Mouse (Mus musculus) right cerebral cortex, postnatal 25 days (tissue): ENCODE data around the gene Stmn1.
"Not testable (repeated sequence)": the region's sequence is repeated elsewhere in the genome, so short reads cannot be mapped to it uniquely, and the experiment has no call there.

Source experiments
- DNase-seq: peaks from one replicate; pipeline ENCODE4 v3.0.0; 2022

Gene Stmn1

GRCm38 (mm10) chr4:134489986-134490665 lies 22.0 kb downstream of the Stmn1 start:
- DNase-seq: no peak

DNA sequence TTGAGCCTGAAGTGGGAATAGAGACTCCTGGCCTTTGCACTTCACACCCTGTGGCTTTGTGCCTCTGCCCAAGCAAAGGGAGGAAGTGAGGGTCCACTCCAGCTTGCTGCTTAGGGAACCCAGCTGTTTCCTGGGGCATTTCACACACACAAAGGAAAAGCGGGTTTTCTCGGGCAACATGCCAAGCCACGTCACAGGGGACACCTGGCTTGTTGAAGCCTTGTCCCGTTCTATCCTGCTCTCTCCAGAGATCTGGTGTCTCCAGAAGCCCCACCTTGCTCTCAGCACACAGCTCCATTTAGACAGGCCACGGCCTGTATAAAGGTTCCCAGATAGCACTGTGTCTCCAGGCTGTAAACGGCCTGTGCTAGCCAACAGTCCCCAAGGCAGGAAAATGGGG lies 23.6 kb downstream of the Stmn1 start:
- no peak for DNase-seq

GRCm38 (mm10) chr4:134494161-134494560 lies 26.0 kb downstream of the Stmn1 start:
- not testable (repeated sequence) for DNase-seq

DNA sequence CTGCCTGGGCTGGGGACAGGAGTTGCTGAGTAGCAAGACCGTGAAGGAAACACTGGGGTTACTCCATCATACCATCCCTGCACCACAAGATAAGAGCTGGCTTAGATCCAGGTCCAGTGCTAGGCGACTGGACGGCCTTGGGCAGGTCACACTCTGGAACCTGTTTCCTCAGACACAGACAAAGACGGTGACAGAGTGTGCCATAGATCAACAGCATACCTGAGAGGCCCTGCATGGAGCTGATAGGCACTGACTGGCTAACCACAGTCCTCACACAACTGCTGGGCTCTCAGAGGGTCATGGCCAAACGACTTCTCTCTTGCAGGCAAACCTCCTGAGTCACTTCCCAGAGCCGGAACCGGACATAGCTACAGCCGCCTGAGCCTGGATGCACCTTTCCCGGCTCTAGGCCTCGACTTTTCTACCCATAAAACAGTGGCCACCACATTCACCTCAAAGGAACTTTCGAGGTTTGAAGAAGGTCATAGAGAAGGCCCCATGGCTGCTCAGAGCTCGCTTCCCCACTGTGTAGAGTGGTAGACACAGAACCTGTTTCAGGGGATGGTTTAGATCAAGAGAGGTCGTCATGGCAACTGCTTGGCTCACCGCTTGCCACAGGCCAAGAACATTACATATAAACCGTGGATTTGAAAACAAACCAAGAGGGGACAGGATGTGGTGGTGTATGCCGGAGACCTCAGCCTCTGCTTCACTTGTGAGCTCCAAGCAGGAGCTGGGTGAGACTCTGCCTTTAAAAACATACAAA lies 26.8 kb downstream of the Stmn1 start:
- DNase-seq: no peak

- no peak for DNase-seq
These were observed 27.4 kb downstream of the Stmn1 start for GRCm38 (mm10) chr4:134495546-134495923.

GRCm38 (mm10) chr4:134496595-134497210 lies 28.6 kb downstream of the Stmn1 start, which contains the start of gene Paqr7:
Gene Paqr7, plus strand, starts transcription at chr4:134496697.
- DNase-seq: peak; percentile 83

DNA sequence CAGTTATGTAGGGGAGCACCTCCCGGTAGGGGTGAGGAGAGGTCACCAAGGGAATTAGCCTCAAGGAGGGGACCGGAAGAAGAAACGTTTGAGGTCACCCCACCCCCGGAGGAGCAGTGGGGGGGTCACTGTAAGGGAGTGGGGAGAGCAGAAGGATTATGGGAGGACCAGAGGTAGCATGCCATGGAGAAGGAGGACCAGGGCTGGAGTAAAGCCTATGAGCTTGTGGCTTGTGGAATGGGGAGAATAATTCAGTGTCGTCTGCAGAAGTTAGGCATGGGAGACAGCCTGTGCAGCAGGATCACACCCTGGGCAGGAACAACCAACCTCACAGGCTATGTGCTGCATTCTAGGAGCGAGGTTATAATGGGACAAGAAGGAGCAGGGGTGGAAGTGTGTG lies 29.1 kb downstream of the Stmn1 start:
- DNase-seq: no peak

GRCm38 (mm10) chr4:134497986-134498731 lies 30.0 kb downstream of the Stmn1 start:
- DNase-seq: no peak

- DNase-seq: not testable (repeated sequence)
These were observed 30.9 kb downstream of the Stmn1 start for GRCm38 (mm10) chr4:134498983-134499382.

GRCm38 (mm10) chr4:134501095-134501494 lies 33.0 kb downstream of the Stmn1 start:
- DNase-seq: no peak

DNA sequence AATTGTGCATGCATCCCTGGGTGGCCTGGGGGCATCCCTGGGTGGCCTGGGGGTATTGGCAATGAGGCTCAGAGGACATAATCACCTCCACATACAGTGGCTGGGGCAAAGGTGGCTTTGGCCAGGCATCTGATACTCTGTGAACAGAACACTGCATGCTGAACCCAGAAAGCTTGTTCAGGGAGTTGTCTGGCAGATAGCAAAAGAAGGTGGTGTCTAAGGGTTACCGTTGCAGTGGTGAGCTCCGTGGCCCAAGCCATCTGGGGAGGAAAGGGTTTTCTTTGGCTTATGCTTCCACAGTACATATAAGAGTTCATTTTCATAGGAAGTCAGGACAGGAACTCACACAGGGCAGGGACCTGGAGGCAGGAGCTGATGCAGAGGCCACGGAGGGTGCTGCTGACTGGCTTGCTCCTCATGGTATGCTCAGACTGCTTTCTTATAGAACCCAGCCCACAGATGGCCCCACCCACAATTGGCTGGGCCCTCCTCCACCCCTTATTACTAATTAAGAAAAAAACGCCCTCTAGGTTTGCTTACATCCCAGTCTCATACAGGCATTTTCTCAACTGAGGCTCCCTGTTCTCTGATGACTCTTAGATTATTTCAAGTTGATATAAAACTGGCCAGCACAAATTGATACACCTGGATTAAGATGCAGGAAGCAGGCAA lies 35.7 kb downstream of the Stmn1 start:
- DNase-seq: no peak

- DNase-seq: no peak
These were observed 37.2 kb downstream of the Stmn1 start for GRCm38 (mm10) chr4:134505303-134505789.

- DNase-seq: no peak
These were observed 38.0 kb downstream of the Stmn1 start for GRCm38 (mm10) chr4:134505966-134506594.

DNA sequence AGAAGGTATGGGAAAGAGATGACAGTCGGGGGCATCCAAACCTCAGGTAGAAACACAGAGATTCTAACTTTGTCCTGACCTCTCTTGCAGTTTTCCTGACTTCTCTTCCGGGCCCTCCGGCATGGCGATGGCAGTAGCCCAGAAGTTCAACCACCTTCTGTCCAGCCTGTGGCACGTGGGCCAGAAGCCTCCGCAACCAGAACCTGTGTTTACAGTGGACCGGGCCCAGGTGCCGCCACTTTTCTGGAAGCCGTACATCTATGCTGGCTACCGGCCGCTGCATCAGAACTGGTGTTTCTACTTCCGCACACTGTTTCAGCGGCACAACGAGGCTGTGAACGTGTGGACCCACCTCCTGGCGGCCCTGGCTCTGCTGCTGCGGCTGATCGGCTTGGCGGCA lies 38.6 kb downstream of the Stmn1 start:
- DNase-seq: no peak

DNA sequence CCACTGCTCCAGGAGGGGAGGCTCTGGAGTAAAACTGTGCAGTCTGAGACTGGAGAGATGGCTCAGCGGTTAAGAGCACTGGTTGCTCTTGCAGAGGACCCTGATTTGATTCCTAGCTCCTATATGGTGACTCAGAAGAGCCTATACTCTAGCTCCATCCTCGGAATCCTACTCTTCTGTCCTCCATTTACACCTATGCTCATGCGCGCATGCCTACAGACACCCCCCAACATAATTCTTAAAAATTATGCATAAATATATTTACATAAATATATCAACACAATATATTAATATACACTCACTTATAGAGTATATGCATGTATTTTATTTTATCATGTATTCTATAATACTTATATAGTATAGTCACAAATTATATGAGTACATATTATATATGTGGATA lies 42.3 kb downstream of the Stmn1 start:
- DNase-seq: no peak

GRCm38 (mm10) chr4:134510845-134511411 lies 42.8 kb downstream of the Stmn1 start, which contains the start of gene Aunip:
Gene Aunip, plus strand, starts transcription at chr4:134510999.
- DNase-seq: peak; percentile 81

DNA sequence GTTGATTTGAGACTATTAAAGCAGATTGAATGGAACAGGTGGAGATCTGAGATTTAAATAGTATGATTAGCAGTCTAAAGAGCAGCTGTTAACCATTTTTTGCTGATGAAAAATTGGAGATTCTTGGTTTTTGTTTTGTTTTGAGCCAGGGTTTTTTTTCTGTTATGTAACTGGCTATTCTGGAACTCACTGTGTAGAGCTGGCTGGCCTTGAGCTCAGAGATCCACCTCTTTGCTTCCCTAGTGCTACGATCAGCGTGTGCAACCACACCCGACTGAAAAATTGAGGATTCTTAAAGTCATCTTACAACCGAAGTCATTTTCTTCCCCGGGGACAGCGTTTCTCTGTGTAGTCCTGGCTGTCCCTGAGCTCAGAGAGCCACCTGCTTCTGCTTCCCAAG lies 43.6 kb downstream of the Stmn1 start:
- DNase-seq: no peak

- DNase-seq: no peak
These were observed 44.7 kb downstream of the Stmn1 start for GRCm38 (mm10) chr4:134512798-134513197.

DNA sequence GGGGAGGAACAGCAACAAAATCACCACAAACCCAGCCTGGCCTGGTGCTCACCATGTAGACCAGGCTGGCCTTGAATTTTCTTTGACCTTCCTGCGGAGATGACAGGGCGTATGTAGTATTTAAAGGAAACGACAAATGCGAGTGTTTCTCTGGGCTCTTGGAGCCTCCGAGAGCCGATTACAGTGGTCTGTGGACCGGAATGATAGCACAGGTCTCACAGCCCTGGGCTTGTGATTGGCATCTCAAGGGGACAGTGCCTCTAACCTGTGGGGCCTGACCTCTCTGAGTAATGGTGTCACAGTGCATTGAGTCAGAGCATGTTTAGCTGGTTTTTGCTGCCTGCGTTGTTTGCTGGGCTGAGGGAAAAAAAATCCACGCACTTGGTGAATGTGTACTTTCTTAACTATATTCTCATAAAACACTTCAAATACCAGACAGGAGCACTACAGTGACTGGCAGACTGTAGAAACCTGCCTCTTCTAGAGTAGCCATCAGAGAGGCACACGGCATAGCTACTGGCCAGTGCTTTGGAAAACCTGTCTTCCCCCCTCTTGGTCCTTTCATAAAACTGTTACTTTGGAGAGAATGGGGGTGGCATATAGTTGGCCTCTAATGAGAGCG lies 46.3 kb downstream of the Stmn1 start:
- DNase-seq: no peak

GRCm38 (mm10) chr4:134515614-134516013 lies 47.5 kb downstream of the Stmn1 start:
- no peak for DNase-seq

DNA sequence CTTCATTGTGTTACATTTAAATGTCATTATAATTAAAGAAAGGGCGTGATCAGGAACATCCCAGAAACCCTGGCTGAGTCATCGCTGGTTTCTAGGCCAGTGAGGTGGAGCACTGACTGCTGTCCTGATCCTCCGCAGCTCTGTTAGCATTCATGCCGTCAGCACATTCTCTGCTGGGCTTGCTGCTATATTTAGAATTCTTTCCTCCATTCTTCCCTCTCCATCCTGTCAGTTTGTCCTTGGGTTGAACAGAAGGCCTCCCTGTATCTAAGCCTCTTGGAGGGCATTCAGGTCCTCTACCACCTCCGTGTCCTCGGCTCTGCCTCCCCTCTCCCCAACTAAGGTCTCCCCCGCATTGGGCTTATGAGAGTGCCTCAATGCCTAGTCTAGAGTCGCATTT lies 48.9 kb downstream of the Stmn1 start:
- DNase-seq: peak; percentile 48
